Mouse (Mus musculus): ENCODE measurements around the gene Prkag2. TPM values are rescaled to one million over a fixed set of nuclear protein-coding genes. Genes with fewer than 3 reads are reported as not detected.

Prkag2 gene
- polyA plus RNA-seq (2012; rRNA removed) (3.2 and 4.0 TPM in 2 replicates), polyA plus RNA-seq (2014; fragmentation: Nextera tagmentation; extraction: Ambion mirVana) (2.7 and 3.1 TPM in 2 replicates)

DNA sequence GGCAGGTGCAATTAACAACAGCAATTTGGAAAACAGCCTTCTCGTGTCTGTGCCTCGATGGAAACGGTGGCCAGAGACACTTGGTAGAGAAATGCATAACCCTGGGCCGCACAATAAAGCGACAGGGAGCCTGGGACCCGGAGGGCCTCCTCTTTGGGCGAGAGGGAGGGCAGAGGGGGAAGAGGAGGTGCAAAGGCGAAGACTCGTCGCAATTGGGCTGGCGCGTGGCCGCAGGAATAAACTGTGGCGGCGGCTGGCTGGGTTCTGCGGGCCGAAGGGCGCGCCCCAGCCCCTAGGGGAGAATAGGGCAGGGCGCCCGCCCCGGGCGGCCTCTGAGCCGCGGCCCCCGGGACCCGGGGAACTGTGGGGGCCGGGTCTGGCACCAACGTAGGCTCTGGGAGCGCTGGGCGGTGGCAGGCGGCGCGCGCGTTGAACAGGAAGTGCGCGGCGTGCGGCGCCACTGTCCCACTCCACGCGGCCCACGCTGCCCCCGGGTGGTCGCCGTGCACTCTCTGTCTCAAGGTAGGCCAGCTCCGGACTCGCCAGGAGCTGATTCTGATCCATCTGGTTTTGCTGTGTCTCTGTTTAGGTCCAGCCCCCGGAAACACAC, at the start of gene Prkag2:
Gene Prkag2, minus strand, starts transcription at position 127 of the 610 bp plus-strand sequence.
- TF ChIP-seq CTCF (IDR thresholded peaks at IDR 0.05; ENCODE audit: low read depth) = no peak
- TF ChIP-seq EP300 (IDR thresholded peaks at IDR 0.05; ENCODE audit: low read depth) = no peak
- Histone ChIP-seq H3K27ac (no peak within 1 kb of the TSS), H3K4me2 (ENCODE audit: low read depth) (peak within 1 kb of the TSS; percentile 65), H3K36me3 (replicated peaks; ENCODE audit: control insufficient read depth, insufficient read depth, low read depth) (no peaks in the 10 kb centered on the region), H3K4me3 (ENCODE audit: insufficient read depth in 1 of 2, low read depth in 2 of 2, low read length in 2 of 2) (peak within 1 kb of the TSS; percentile 52 to 56), H3K9ac (replicated peaks) (peak within 1 kb of the TSS; percentile 9; the same call in 1 of the 2 replicates), H3K9me3 (ENCODE audit: control insufficient read depth, low read length) (no peaks in the 10 kb centered on the region), H3K4me1 (replicated peaks; ENCODE audit: control insufficient read depth in 2 of 2, insufficient read depth in 2 of 2, low read length in 1 of 2) (peaks cover 0 to 5% of the 10 kb centered on the region in 2 experiments; a peak in 2 of 4 replicates), H3K27me3 (ENCODE audit: control insufficient read depth, insufficient read depth, low read length) (peaks cover 23% of the 10 kb centered on the region)
- no peak for DNase-seq (ENCODE audit: low read depth in 3 of 3, low spot score in 3 of 3)
- ATAC-seq (ENCODE audit: insufficient read depth) = peak; percentile 58; the same call in 1 of the 2 replicates
- under 1% methylated on average over 40 of the region's 50 CpGs for WGBS (ENCODE audit: insufficient replicate concordance)

DNA sequence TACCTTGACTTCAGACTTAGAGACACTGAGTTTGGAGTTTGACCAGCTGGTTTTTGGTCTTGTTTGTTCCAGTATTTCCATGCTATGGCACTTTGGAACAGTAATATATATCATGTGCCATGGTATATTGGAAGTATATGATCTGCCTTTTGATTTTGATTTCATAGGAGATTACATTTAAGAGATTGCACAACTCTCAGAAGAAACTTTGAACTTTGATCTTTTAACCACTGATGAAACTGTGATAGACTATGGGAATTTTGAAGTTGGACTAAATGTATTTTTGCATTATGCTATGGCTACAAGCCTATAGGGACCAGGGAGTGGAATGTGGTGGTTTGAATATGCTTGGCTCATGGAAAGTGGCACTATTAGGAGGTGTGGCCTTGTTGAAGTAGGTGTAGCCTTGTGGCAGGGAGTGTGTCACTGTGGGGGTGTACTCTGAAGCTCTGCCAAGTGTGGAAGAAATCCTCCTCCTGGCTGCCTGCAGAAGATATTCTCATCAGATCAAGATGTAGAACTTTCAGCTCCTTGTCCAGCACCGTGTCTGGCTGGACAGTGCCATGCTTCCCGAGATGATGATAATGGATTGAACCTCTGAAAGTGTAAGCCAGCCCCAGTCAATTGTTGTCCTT, 49.0 kb upstream of the Prkag2 start:
- H3K27me3 ChIP-seq (ENCODE audit: control insufficient read depth, insufficient read depth, low read length) = no peaks in the 10 kb centered on the region
- TF ChIP-seq EP300 (IDR thresholded peaks at IDR 0.05; ENCODE audit: low read depth) (no peak), CTCF (IDR thresholded peaks at IDR 0.05; ENCODE audit: low read depth) (no peak)
- no peaks in the 10 kb centered on the region for H3K4me1 ChIP-seq (replicated peaks; ENCODE audit: control insufficient read depth in 2 of 2, insufficient read depth in 2 of 2, low read length in 1 of 2)
- H3K36me3 ChIP-seq (replicated peaks; ENCODE audit: control insufficient read depth, insufficient read depth, low read depth) = no peaks in the 10 kb centered on the region
- no peak overlapping the region for H3K9ac ChIP-seq (replicated peaks)
- no peak overlapping the region for H3K4me3 ChIP-seq (ENCODE audit: insufficient read depth in 1 of 2, low read depth in 2 of 2, low read length in 2 of 2)
- ATAC-seq (ENCODE audit: insufficient read depth) = no peak
- no peak for DNase-seq (ENCODE audit: low read depth in 3 of 3, low spot score in 3 of 3)
- 45% methylated on average over 2 of the region's 2 CpGs for WGBS (ENCODE audit: insufficient replicate concordance)
- no peaks in the 10 kb centered on the region for H3K9me3 ChIP-seq (ENCODE audit: control insufficient read depth, low read length)
- H3K27ac ChIP-seq = no peak overlapping the region
- no peak overlapping the region for H3K4me2 ChIP-seq (ENCODE audit: low read depth)

DNA sequence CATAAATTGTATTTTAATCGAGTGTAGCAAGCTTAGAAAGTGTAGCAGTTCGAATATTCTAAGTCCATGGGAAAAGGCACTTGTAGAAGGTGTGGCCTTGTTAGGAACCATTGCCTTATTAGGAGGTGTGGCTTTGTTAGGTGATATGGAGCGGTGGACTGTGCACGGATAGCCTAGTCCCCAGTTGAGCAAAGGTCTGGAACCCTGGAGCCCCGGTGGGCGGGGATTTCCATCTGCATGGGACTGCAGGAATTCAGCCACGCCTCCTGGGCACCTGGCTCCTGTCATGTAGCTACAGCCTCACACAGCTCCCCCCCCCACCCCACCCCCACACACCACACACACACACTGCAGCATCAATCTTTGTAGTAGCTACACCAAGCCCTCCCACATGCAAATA, 46.3 kb upstream of the Prkag2 start:
- no peak for TF ChIP-seq CTCF (IDR thresholded peaks at IDR 0.05; ENCODE audit: low read depth)
- TF ChIP-seq EP300 (IDR thresholded peaks at IDR 0.05; ENCODE audit: low read depth) = no peak
- no peaks in the 10 kb centered on the region for H3K36me3 ChIP-seq (replicated peaks; ENCODE audit: control insufficient read depth, insufficient read depth, low read depth)
- no peak overlapping the region for H3K27ac ChIP-seq
- 55% methylated on average over 7 of the region's 7 CpGs for WGBS (ENCODE audit: insufficient replicate concordance)
- no peaks in the 10 kb centered on the region for H3K4me1 ChIP-seq (replicated peaks; ENCODE audit: control insufficient read depth in 2 of 2, insufficient read depth in 2 of 2, low read length in 1 of 2)
- H3K27me3 ChIP-seq (ENCODE audit: control insufficient read depth, insufficient read depth, low read length) = no peaks in the 10 kb centered on the region
- no peaks in the 10 kb centered on the region for H3K9me3 ChIP-seq (ENCODE audit: control insufficient read depth, low read length)
- DNase-seq (ENCODE audit: low read depth in 3 of 3, low spot score in 3 of 3) (no peak), ATAC-seq (ENCODE audit: insufficient read depth) (no peak)
- H3K9ac ChIP-seq (replicated peaks) = no peak overlapping the region
- no peak overlapping the region for H3K4me2 ChIP-seq (ENCODE audit: low read depth)
- H3K4me3 ChIP-seq (ENCODE audit: insufficient read depth in 1 of 2, low read depth in 2 of 2, low read length in 2 of 2) = no peak overlapping the region

DNA sequence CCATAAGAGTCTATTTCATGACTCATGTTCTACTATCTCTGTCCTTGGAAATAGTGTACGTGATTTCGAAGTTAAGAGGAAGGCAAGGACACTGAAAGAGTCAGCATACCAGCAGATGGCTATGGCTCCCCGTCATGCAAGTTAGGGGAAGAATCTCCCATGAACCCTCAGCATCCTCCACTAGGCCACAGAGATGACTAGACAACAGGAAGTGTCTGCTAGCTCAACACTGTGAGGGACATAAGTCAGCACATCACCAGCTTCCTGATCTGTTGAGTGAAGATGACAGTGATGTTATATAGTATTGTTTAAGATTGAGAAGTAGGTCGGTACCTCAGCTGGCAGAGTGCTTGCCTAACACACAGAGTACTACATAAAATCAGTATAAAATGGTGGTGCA, 27.4 kb upstream of the Prkag2 start:
- Histone ChIP-seq H3K36me3 (replicated peaks; ENCODE audit: control insufficient read depth, insufficient read depth, low read depth) (no peaks in the 10 kb centered on the region), H3K27me3 (ENCODE audit: control insufficient read depth, insufficient read depth, low read length) (no peaks in the 10 kb centered on the region), H3K27ac (no peak overlapping the region), H3K9me3 (ENCODE audit: control insufficient read depth, low read length) (no peaks in the 10 kb centered on the region), H3K4me3 (ENCODE audit: insufficient read depth in 1 of 2, low read depth in 2 of 2, low read length in 2 of 2) (no peak overlapping the region), H3K4me2 (ENCODE audit: low read depth) (no peak overlapping the region), H3K9ac (replicated peaks) (no peak overlapping the region), H3K4me1 (replicated peaks; ENCODE audit: control insufficient read depth in 2 of 2, insufficient read depth in 2 of 2, low read length in 1 of 2) (no peaks in the 10 kb centered on the region)
- WGBS (ENCODE audit: insufficient replicate concordance) = 47% methylated on average over 4 of the region's 4 CpGs
- TF ChIP-seq EP300 (IDR thresholded peaks at IDR 0.05; ENCODE audit: low read depth) (no peak), CTCF (IDR thresholded peaks at IDR 0.05; ENCODE audit: low read depth) (no peak)
- ATAC-seq (ENCODE audit: insufficient read depth) (no peak), DNase-seq (ENCODE audit: low read depth in 3 of 3, low spot score in 3 of 3) (no peak)

DNA sequence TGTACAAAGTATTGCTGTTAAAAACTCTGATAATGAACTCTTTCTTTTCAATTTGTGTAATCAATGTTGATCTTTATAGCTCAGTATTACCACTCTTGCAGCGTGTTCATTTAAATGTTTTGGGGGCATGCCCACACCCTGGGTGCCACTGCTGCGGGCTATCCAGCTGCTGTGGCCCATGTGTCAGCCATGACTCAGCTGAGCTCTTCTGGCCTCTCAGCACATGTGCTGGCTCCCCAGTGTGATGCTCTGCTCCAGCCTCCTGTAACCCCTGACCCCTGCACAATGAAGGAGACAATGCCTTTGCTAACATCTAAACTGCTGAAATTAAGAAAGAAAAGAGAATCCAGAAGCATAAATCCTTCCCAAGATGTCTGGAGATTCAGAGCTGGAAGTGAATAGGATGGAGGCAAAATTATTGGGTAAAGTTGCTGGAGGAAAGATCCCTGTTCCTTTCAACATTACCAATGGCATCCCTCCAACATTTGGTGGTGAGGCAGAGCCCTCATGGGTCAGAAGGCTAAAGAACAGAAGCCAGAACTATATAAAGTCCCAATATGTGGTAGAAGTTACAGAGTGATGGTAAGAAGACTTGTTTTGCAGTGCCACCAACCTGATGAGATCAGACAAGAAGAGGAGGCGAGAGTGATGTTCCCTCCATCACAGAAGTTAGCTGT, 25.6 kb upstream of the Prkag2 start:
- Histone ChIP-seq H3K36me3 (replicated peaks; ENCODE audit: control insufficient read depth, insufficient read depth, low read depth) (no peaks in the 10 kb centered on the region), H3K27ac (no peak overlapping the region), H3K4me3 (ENCODE audit: insufficient read depth in 1 of 2, low read depth in 2 of 2, low read length in 2 of 2) (no peak overlapping the region), H3K27me3 (ENCODE audit: control insufficient read depth, insufficient read depth, low read length) (no peaks in the 10 kb centered on the region), H3K4me2 (ENCODE audit: low read depth) (no peak overlapping the region), H3K4me1 (replicated peaks; ENCODE audit: control insufficient read depth in 2 of 2, insufficient read depth in 2 of 2, low read length in 1 of 2) (no peaks in the 10 kb centered on the region), H3K9ac (replicated peaks) (no peak overlapping the region), H3K9me3 (ENCODE audit: control insufficient read depth, low read length) (no peaks in the 10 kb centered on the region)
- TF ChIP-seq EP300 (IDR thresholded peaks at IDR 0.05; ENCODE audit: low read depth) (no peak), CTCF (IDR thresholded peaks at IDR 0.05; ENCODE audit: low read depth) (no peak)
- DNase-seq (ENCODE audit: low read depth in 3 of 3, low spot score in 3 of 3) (no peak), ATAC-seq (ENCODE audit: insufficient read depth) (no peak)
- WGBS (ENCODE audit: insufficient replicate concordance) = 62% methylated on average over 3 of the region's 3 CpGs
